Mouse (Mus musculus): ENCODE data around the gene Sdk1.

DNA sequence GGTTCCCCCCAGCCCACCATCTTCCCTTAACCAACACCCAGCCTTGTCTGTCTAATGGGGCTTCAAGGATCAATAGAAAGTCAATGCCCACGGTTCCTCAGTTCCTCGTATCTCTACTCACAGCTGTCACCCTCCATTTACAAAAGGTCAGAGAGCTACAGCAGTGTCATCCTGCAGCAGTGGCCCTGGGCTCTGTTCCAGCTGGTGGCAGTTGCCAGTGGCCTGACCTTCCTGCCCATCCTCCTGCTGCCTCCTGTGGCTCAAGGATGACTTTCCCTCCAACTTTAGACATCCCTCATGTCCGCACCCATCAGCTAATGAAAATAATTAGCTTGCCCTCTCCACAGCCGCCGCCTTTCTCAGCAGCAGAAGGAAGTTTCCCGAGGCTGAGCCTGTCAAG is 759.8 kb downstream of the Sdk1 start:
- TF ChIP-seq CTCF (IDR thresholded peaks at IDR 0.05) (no peak), POLR2A (IDR thresholded peaks at IDR 0.05; ENCODE audit: insufficient read depth, low read depth, low read length) (no peak), EP300 (IDR thresholded peaks at IDR 0.05; ENCODE audit: insufficient read depth, low read depth, low read length) (no peak)

Measured in heart, adult 2 months (tissue).